Comparison of ENCODE assay signal across 14 mouse cellular contexts in genomic region chr6:61296188-61297037, GRCm38 (mm10).
DNase-seq lines count a peak whose midpoint lies in the region; ATAC-seq and TF ChIP-seq lines count a peak whose summit lies in the region.
"Had no signal": no experiment of that assay in that cellular context is flagged by ENCODE, and none has a peak within 500 bp of the region (broad histone marks: within the 10 kb centered on the region; RNA-seq: fewer than 3 reads in every experiment).

No protein-coding gene starts in this region.

- no peaks in the 10 kb centered on the region for H3K36me3 ChIP-seq in hindbrain, embryonic 13.5 days
- H3K36me3 ChIP-seq in hindbrain, embryonic 10.5 days = no peaks in the 10 kb centered on the region
- H3K36me3 ChIP-seq in midbrain, embryonic 16.5 days (ENCODE audit: control insufficient read depth, insufficient read depth, low read length) = no peaks in the 10 kb centered on the region
- H3K36me3 ChIP-seq in midbrain, embryonic 13.5 days = no peaks in the 10 kb centered on the region
- no peaks in the 10 kb centered on the region for H3K36me3 ChIP-seq in forebrain, postnatal 0 days (ENCODE audit: insufficient read depth)
- no peaks in the 10 kb centered on the region for H3K36me3 ChIP-seq in midbrain, postnatal 0 days (ENCODE audit: insufficient read depth, low read length)
- H3K36me3 ChIP-seq: limb, embryonic 10.5 days; liver, embryonic 15.5 days had no signal

- no peaks in the 10 kb centered on the region for H3K27me3 ChIP-seq in hindbrain, embryonic 13.5 days
- no peaks in the 10 kb centered on the region for H3K27me3 ChIP-seq in hindbrain, embryonic 10.5 days (ENCODE audit: insufficient read depth, poor library complexity, severe bottlenecking)
- H3K27me3 ChIP-seq in midbrain, embryonic 16.5 days (ENCODE audit: control insufficient read depth, insufficient read depth, low read depth, low read length) = no peaks in the 10 kb centered on the region
- H3K27me3 ChIP-seq in midbrain, embryonic 13.5 days = no peaks in the 10 kb centered on the region
- H3K27me3 ChIP-seq in forebrain, postnatal 0 days (ENCODE audit: insufficient read depth, low read length) = no peaks in the 10 kb centered on the region
- no peaks in the 10 kb centered on the region for H3K27me3 ChIP-seq in midbrain, postnatal 0 days (ENCODE audit: insufficient read depth, low read length)
- H3K27me3 ChIP-seq: liver, embryonic 15.5 days had no signal

- no peak overlapping the region for H3K9ac ChIP-seq in hindbrain, embryonic 13.5 days
- H3K9ac ChIP-seq in midbrain, embryonic 16.5 days (ENCODE audit: low read depth, low read length) = no peak overlapping the region
- no peak overlapping the region for H3K9ac ChIP-seq in midbrain, embryonic 13.5 days (replicated peaks)
- H3K9ac ChIP-seq in forebrain, postnatal 0 days = no peak overlapping the region
- H3K9ac ChIP-seq in midbrain, postnatal 0 days (replicated peaks; ENCODE audit: low read length, poor library complexity, severe bottlenecking) = no peak overlapping the region
- H3K9ac ChIP-seq: liver, embryonic 15.5 days had no signal

- 64% methylated on average over 6 of the region's 6 CpGs for WGBS in hindbrain, embryonic 13.5 days
- WGBS in hindbrain, embryonic 10.5 days = 89% methylated on average over 6 of the region's 6 CpGs
- WGBS in midbrain, embryonic 16.5 days = 55% methylated on average over 6 of the region's 6 CpGs
- WGBS in midbrain, embryonic 13.5 days = 65% methylated on average over 6 of the region's 6 CpGs
- 31% methylated on average over 6 of the region's 6 CpGs for WGBS in forebrain, postnatal 0 days
- 64% methylated on average over 6 of the region's 6 CpGs for WGBS in midbrain, postnatal 0 days

- 0 out of 2 replicates have a peak overlapping the region, but pooled peaks have one; percentile 9 for H3K4me2 ChIP-seq in hindbrain, embryonic 13.5 days
- no peak overlapping the region for H3K4me2 ChIP-seq in midbrain, embryonic 16.5 days (ENCODE audit: low read length)
- no peak overlapping the region for H3K4me2 ChIP-seq in midbrain, embryonic 13.5 days (replicated peaks)
- H3K4me2 ChIP-seq in forebrain, postnatal 0 days (ENCODE audit: low read depth) = peak overlapping the region; percentile 6; the same call in 1 of the 2 replicates
- no peak overlapping the region for H3K4me2 ChIP-seq in midbrain, postnatal 0 days (ENCODE audit: low read depth, low read length, poor library complexity, severe bottlenecking)
- H3K4me2 ChIP-seq: liver, embryonic 15.5 days had no signal

- no peak for DNase-seq in hindbrain, embryonic 10.5 days (ENCODE audit: low spot score)
- DNase-seq in forebrain, postnatal 0 days = peak; percentile 81
- DNase-seq in midbrain, postnatal 0 days (ENCODE audit: low spot score) = peak; percentile 48
- no peak for DNase-seq in urinary bladder, postnatal 10 days (ENCODE audit: low spot score)
- DNase-seq: adrenal gland, adult 8-10 months; cerebellum, adult 11 months; heart, adult 11 months; thymus, postnatal 36 days had no signal

- no peaks in the 10 kb centered on the region for H3K9me3 ChIP-seq in hindbrain, embryonic 13.5 days
- no peaks in the 10 kb centered on the region for H3K9me3 ChIP-seq in hindbrain, embryonic 10.5 days
- no peaks in the 10 kb centered on the region for H3K9me3 ChIP-seq in midbrain, embryonic 16.5 days (replicated peaks; ENCODE audit: control insufficient read depth, low read length, poor library complexity, severe bottlenecking)
- H3K9me3 ChIP-seq in midbrain, embryonic 13.5 days = no peaks in the 10 kb centered on the region
- H3K9me3 ChIP-seq in forebrain, postnatal 0 days (ENCODE audit: low read length) = no peaks in the 10 kb centered on the region
- H3K9me3 ChIP-seq in midbrain, postnatal 0 days (ENCODE audit: low read length) = no peaks in the 10 kb centered on the region
- H3K9me3 ChIP-seq: limb, embryonic 10.5 days; liver, embryonic 15.5 days had no signal

- 0 out of 2 replicates have a peak, but pooled peaks have one; percentile 60 for ATAC-seq in hindbrain, embryonic 13.5 days (ENCODE audit: low FRiP score)
- 0 out of 2 replicates have a peak, but pooled peaks have one; percentile 16 for ATAC-seq in midbrain, embryonic 16.5 days
- no peak for ATAC-seq in midbrain, embryonic 13.5 days
- ATAC-seq in forebrain, postnatal 0 days = peak; percentile 93
- no peak for ATAC-seq in midbrain, postnatal 0 days (ENCODE audit: low FRiP score)
- ATAC-seq: CD4-positive, CD25-positive, alpha-beta regulatory T cell, adult 4 months had no signal

- no peak overlapping the region for H3K27ac ChIP-seq in hindbrain, embryonic 13.5 days
- no peak overlapping the region for H3K27ac ChIP-seq in hindbrain, embryonic 10.5 days
- H3K27ac ChIP-seq in midbrain, embryonic 16.5 days (ENCODE audit: low read length) = no peak overlapping the region
- H3K27ac ChIP-seq in midbrain, embryonic 13.5 days = no peak overlapping the region
- H3K27ac ChIP-seq in forebrain, postnatal 0 days (ENCODE audit: low read depth, low read length) = no peak overlapping the region
- H3K27ac ChIP-seq in midbrain, postnatal 0 days (ENCODE audit: low read depth, low read length) = no peak overlapping the region
- H3K27ac ChIP-seq: limb, embryonic 10.5 days; liver, embryonic 15.5 days had no signal

- H3K4me1 ChIP-seq in hindbrain, embryonic 13.5 days (replicated peaks) = peaks cover 15% of the 10 kb centered on the region
- H3K4me1 ChIP-seq in hindbrain, embryonic 10.5 days (replicated peaks) = no peaks in the 10 kb centered on the region
- no peaks in the 10 kb centered on the region for H3K4me1 ChIP-seq in midbrain, embryonic 16.5 days (ENCODE audit: control insufficient read depth, insufficient read depth, low read length)
- peaks cover 4% of the 10 kb centered on the region; the same call in 1 of the 2 replicates for H3K4me1 ChIP-seq in midbrain, embryonic 13.5 days (replicated peaks)
- no peaks in the 10 kb centered on the region; the same call in 1 of the 2 replicates for H3K4me1 ChIP-seq in forebrain, postnatal 0 days (ENCODE audit: insufficient read depth)
- no peaks in the 10 kb centered on the region for H3K4me1 ChIP-seq in midbrain, postnatal 0 days (ENCODE audit: insufficient read depth, low read length)
- H3K4me1 ChIP-seq: liver, embryonic 15.5 days had no signal

- no peak for TF ChIP-seq CTCF in forebrain, postnatal 0 days (IDR thresholded peaks at IDR 0.05; ENCODE audit: low read depth)
- no peak for TF ChIP-seq CTCF in midbrain, postnatal 0 days (IDR thresholded peaks at IDR 0.05)

- no peak overlapping the region for H3K4me3 ChIP-seq in hindbrain, embryonic 13.5 days
- H3K4me3 ChIP-seq in hindbrain, embryonic 10.5 days = no peak overlapping the region
- no peak overlapping the region for H3K4me3 ChIP-seq in midbrain, embryonic 16.5 days (ENCODE audit: low read depth, low read length)
- no peak overlapping the region for H3K4me3 ChIP-seq in midbrain, embryonic 13.5 days (replicated peaks)
- no peak overlapping the region for H3K4me3 ChIP-seq in forebrain, postnatal 0 days (ENCODE audit: low read depth, low read length)
- no peak overlapping the region for H3K4me3 ChIP-seq in midbrain, postnatal 0 days (ENCODE audit: low read depth, low read length)
- H3K4me3 ChIP-seq: limb, embryonic 10.5 days; liver, embryonic 15.5 days had no signal

Comparison
In these comparisons a context has a peak if more than half of its experiments do, and no peak if none do; other contexts are left out.
1. ATAC-seq: peak in hindbrain, embryonic 13.5 days (single experiment), midbrain, embryonic 16.5 days (single experiment) and forebrain, postnatal 0 days (single experiment); none in midbrain, embryonic 13.5 days (single experiment) and midbrain, postnatal 0 days (single experiment).
2. H3K4me2 ChIP-seq: peak in hindbrain, embryonic 13.5 days (single experiment) and forebrain, postnatal 0 days (single experiment); none in midbrain, embryonic 16.5 days (single experiment), midbrain, embryonic 13.5 days (single experiment) and midbrain, postnatal 0 days (single experiment).
3. DNase-seq: peak in forebrain, postnatal 0 days (single experiment) and midbrain, postnatal 0 days (single experiment); none in hindbrain, embryonic 10.5 days (single experiment) and urinary bladder, postnatal 10 days (single experiment).